Mouse (Mus musculus) monocyte, adult 2 months (primary cell): ENCODE results near the gene Naxe.

Experiments
- DNase-seq, 2 experiments: peaks; one replicate each; pipeline ENCODE4 v3.0.0; 2022; ENCODE audit warnings: low spot score in 2 of 2, low read depth in 1 of 2

Naxe gene

GRCm38 (mm10) chr3:88068386-88068785 is 10.1 kb upstream of the Naxe start:
- no peak for DNase-seq

- no peak for DNase-seq
These were observed 1.3 kb downstream of the Naxe start for GRCm38 (mm10) chr3:88057030-88057429.

- DNase-seq, result no peak
These were observed 8.8 kb downstream of the Naxe start for GRCm38 (mm10) chr3:88049532-88049931.

- peak; percentile 54 to 71 for DNase-seq
These were observed 15.5 kb downstream of the Naxe start, which contains the start of gene Gpatch4 for GRCm38 (mm10) chr3:88042661-88043421. Gene Gpatch4, plus strand, starts transcription at chr3:88043108.

GRCm38 (mm10) chr3:88035561-88036293 is 22.6 kb downstream of the Naxe start:
- DNase-seq, result no peak

- DNase-seq, result no peak
These were observed 24.8 kb downstream of the Naxe start for GRCm38 (mm10) chr3:88033506-88033905.

- no peak for DNase-seq
These were observed 27.5 kb downstream of the Naxe start for GRCm38 (mm10) chr3:88030608-88031395.

- DNase-seq, result no peak
These were observed 30.7 kb downstream of the Naxe start, which contains the start of gene Hapln2 for GRCm38 (mm10) chr3:88027434-88028186. Gene Hapln2, minus strand, starts transcription at chr3:88027583.

GRCm38 (mm10) chr3:88026823-88027222 is 31.5 kb downstream of the Naxe start:
- no peak for DNase-seq

- no peak for DNase-seq
These were observed 34.9 kb downstream of the Naxe start for GRCm38 (mm10) chr3:88023192-88024074.

- DNase-seq, result peak in 1 of 2 experiments; percentile 59
These were observed 35.7 kb downstream of the Naxe start for GRCm38 (mm10) chr3:88022322-88023191.

GRCm38 (mm10) chr3:88010634-88011265 is 47.5 kb downstream of the Naxe start:
- no peak for DNase-seq
